Mouse (Mus musculus) left cerebral cortex, postnatal 36 days (tissue): ENCODE results near the gene Nrbf2. TPM values are rescaled to one million over a fixed set of nuclear protein-coding genes. Genes with fewer than 3 reads are reported as not detected.

Experiments used
- DNase-seq, 2 experiments: peaks; one replicate each; pipeline ENCODE4 v3.0.0; 2021 to 2022; ENCODE audit warnings: low spot score in 2 of 2, mixed read lengths in 1 of 2
- intact Hi-C: fragments of 180-260 bp; cut with DNase I; formaldehyde crosslinking; loops from one replicate; pipeline ENCODE4 v1.15.1; 2025
- total RNA-seq, 2 experiments: library from RNA; stranded (reverse); gene quantifications; 2 replicates each; pipeline ENCODE4 v1.2.3; 2021

Gene Nrbf2
- total RNA-seq, 2 experiments from 2014 or later, result 17.8 to 18.1 TPM

DNA sequence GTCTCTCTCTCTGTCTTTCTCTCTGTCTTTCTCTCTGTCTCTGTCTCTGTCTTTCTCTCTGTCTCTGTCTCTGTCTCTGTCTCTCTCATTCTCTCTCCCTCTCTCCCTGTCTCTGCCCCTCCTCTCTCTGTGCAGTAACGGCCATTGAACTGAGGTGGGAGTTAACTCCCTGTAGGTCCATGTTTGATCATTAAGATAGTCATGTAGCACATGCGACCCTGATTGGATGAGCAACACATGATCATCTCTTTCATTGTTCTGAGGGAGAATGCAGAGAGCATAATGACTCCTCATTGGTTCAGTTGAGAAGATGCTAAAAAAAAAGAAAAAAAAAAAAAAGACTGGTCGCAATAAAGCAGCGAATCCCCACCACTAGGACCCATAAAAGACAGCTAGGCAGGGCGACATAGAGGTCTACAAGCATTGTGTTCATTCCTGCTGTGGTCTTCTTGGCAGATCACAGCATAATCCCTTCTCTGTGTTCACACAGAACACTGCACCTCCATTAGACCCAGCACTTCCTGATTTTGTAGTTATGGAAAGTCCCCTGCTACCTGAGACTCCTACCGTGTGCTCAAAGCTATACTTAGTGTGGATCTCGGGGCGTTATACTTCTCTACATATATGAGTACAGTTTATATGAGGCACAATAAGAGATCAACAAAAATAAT, 11.5 kb upstream of the Nrbf2 start:
- intact Hi-C loops, result no loop called here
- DNase-seq, result no peak

DNA sequence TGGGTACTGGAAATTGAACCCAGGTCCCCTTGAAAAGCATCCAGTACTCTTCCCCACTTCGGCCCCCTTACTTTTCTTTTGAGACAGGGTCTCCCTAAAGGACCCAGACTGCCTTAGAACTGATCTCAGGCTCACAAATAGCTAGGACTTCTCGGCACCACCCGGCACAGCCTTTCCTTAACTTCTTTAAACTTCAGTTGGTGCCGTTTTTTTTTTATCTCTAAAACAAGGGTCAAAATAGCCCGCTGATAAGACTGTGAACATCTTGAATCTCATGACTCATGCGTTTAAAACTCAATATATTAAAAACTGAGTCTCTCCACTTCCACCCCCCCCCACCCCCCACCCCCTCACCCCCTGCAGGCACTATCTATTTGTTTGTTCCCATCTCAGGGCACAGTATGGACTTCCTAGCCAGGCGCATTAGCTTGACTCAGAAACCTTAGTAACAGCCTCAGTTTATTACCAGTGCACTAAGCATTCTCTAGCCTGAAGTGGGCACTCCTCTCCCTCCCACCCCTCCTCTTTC, 10.9 kb upstream of the Nrbf2 start:
- DNase-seq, result no peak
- intact Hi-C loops, result no loop called here

DNA sequence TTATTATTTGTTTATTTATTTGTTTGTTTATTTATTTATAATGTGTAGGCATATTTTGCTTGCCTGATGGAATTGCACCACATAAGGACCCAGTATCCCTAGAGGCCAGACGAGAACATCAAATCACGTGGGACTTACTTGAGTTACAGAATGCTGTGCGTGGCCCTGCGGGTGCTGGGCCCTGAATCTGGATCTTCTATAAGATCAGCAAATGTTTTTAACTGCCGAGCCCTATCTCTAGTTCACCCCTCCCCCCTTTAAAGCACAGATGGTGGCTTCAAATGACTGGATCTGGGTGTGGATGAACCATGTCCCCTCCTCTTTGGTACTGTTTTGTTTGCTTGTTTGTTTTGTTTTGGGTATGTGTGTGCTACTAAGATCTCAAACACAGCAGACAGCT, 10.2 kb upstream of the Nrbf2 start:
- intact Hi-C loops, result no loop called here
- DNase-seq, result no peak

DNA sequence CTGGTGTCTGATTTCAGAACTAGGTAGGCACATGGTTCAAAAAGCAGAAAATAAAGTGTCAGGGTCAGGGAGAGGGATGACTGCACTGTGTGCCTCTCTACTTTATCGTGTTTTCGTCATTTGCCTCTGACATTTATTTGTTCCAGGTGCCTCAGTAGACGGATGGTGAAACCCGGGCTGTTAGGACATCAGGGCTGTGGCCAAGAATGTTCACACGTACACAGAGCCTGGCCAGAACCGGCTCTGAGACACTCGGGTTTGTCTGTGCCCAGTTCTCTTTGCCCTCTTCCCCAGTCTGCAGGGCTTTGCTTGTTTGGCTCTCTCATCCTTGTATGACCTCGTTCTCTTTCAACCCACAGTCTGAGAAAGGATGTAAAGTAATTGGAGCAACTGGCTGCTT, 6.0 kb upstream of the Nrbf2 start:
- no peak for DNase-seq
- intact Hi-C loops, result no loop called here

DNA sequence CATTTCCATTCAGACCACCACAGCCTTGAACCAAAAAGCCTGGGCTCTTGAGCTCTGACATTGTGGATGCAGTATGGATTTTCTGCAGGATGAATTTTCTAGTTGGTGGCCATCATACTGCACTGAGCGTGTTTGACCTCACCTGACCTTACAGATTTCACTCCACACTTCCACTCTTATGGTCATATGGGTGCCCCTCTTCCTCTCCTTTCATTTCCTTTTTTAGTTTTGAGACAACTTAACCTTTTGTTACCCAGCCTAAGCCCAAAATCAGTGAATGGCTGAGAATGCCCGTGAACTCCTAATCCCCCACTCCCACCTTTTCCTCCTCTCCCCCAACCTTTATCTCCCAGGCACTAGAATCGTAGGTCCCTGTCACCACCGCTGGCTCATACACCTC, 5.5 kb upstream of the Nrbf2 start:
- DNase-seq, result no peak
- intact Hi-C loops, result no loop called here

DNA sequence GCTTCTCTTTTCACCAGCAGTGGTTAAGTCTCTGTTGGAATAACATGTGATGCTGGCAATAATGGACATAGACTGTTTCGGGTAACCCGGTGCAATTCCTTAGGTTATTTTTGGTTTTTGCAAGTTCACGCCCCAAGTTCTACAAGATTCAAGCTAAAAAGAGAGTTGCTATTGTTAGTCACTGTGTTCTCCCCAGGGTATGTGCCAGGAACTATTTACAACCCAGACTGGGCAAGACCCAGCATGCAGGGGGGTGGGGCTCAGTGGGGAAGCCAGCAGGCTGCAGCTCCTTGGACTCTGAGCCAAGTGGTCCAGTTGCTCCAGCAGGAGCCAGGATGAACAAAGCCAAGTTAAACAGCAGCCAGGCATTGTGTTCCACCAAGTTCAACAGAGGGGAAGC, 2.8 kb upstream of the Nrbf2 start:
- intact Hi-C loops, result no loop called here
- peak; percentile 54 to 63 for DNase-seq

DNA sequence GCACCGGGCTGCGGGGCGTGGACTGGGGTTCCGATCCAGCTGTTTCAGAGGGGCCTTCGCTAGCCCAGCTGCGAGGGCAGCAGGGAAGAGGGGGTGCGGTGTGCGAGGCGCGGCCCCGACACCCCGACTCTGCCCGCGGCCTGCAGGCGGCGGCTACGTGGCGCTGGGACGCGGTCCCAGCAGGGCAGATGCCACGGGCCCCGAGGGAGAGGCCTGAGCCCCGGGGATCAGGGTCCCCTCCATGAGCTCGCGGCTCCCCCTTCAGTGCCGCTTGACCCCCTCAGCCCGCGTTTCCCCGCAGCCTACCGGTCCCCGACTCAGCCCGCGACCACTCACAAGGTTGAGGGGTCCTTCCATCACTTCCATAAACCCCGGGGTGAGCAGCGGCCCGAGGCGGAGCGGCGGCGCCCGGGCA, 337 bp downstream of the Nrbf2 start:
- no peak for DNase-seq
- intact Hi-C loops, result no loop called here

DNA sequence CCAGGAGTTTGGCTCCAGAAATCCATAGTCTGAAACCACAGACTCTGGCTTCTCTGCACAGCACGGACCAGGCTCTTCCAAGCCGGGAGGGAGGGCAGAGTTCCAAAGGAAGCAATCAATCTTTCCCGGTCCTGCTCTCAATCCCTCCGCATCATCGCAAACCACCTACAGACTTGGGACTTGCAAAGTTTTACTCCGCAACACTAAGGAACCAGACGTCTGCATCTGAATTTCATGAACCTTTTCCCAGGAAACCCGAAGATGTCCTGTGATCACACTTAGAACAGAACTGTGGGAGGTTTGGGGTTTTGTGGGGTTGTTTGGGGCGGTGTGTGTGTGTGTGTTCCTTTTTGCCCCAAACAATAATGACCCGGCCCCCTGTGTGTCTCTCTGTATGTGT, 794 bp downstream of the Nrbf2 start:
- intact Hi-C loops, result no loop called here
- DNase-seq, result no peak

DNA sequence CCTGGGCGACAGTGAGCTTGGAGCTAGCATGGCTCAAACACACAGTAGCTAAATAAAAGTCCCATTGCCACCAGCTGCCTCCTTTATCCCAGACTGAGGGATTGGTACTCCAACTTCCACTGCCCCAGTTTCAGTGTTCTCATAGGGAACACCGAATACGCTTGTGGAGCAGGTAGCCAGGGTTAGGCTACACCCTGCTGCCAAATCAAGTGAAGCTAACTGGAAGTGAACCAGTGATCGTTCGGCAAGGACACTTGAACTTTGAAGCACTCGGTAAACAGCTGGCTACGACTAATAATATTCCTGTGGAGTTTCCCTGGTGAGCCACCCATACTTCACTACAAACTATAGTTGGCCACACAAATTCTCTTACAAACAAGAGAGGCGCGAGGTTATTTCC, 1.6 kb downstream of the Nrbf2 start:
- intact Hi-C loops, result no loop called here
- DNase-seq, result no peak

DNA sequence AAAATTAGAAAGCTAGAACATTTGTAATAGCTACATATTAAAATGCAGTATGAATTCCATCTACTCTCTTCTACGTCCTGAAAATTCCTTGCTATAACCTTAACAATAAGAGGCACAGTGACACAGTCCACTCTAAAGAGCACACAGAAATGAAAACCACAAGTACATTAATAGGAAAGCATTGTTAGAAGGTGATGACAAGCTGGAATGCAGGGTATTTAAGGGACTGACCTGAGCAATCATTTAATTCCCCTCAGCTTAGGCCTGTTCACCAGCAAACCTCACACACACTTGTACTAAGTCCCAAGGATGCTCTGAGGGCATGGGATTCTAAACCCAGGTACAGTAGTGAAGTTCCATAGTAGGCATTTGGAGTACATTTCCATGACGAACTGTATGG, 2.6 kb downstream of the Nrbf2 start:
- intact Hi-C loops, result no loop called here
- no peak for DNase-seq

DNA sequence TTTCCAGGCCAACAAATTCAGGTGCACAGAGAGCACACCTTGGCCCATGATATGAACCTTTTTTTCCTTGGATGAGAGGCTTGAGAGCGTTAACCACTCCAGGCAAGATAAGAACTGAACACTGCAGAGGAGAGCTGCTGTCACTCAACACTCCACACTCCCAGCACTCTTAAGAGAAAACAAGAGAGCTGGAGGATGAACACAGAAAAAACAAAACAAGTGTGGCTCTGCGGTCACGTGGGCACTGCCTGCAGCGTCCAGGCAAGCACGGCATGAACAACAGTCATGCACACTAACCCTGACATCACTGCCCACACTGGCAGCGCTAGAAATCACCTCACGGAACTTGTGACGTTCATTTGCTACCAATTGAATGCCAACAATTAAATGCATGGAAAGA, 3.3 kb downstream of the Nrbf2 start:
- intact Hi-C loops, result no loop called here
- DNase-seq, result no peak

DNA sequence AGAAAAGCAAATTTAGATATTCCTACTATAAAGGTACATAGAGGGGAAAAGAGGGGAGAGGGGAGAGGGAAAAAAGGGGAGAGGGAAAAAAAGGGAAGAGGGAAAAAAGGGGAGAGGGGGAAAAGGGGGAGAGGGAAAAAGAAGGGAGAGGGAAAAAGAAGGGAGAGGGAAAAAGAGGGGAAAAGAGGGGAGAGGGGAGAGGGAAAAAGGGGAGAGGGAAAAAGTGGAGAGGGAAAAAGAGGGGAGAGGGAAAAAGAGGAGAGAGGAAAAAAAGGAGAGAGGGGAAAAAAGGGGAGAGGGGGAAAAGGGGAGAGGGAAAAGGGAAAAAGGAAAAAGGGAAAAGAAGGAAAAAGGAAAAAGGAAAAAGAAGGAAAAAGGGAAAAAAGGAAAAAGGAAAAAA, 9.2 kb downstream of the Nrbf2 start:
- intact Hi-C loops, result no loop called here

DNA sequence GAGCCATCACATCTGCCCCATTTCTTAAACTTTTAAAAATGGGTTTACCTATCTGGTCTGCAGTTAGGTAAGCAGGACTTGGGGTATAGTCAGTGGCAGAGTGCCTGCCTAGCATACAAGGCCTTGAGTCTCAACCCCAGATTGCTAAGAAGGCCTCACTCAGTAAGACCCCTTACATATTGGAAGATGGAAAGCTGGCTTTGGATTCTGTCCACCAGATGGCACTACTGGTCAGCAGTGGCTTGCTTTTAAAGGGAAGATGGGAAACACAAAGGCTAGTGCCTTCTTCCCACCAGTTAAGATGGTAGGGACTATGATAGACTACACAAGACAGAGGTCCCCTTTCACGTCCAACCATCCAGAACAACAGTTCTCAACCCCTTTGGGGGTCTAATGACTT, 20.3 kb downstream of the Nrbf2 start:
- intact Hi-C loops, result loop anchor here (1.0 to 10.0 kb wide), 2 partner anchors 46 to 360 kb away; no protein-coding TSS in a partner anchor

More for the DNA sequence above, 9.2 kb downstream of the Nrbf2 start:
- no peak for DNase-seq

DNA sequence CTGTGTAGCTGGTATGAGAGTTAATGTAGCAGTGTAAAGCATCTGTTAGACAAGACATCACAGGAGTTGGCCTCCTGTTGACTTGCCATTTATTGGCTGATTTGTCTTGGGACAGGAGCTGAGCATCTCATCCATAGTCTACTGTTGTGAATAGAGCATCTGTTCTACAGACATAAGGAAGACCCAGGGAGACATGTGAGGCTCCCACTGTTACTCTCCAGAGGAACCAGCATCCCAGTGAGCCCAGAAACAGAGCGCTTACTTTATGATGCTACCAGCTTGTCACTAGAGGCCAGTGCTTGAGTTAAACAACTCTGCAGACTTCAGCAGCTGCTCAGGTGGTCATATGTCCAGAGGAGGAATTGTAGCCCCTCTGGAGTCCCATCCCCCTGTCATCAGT, 32.0 kb downstream of the Nrbf2 start:
- no peak for DNase-seq
- intact Hi-C loops, result no loop called here

More for the DNA sequence above, 20.3 kb downstream of the Nrbf2 start:
- DNase-seq, result no peak

DNA sequence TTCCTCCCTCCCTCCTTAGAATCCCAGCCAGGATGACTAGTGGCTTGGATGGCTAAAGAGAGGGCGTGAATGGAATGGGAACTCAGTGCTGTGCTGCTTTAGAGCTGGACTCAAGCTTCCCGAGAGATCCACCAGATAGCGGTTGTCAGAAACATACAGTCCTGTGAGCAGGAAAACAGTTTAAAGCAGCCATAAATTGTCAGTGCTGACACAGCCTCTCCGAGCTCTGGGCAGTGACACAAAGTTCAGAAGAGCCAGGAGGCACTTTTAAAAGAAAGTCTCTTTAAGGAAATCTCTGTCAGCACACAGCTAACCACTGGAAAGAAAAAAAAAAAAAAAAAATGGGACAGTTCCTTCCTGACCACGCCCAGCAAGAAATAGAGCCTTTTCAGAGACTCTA, 32.8 kb downstream of the Nrbf2 start:
- DNase-seq, result no peak
- intact Hi-C loops, result no loop called here

DNA sequence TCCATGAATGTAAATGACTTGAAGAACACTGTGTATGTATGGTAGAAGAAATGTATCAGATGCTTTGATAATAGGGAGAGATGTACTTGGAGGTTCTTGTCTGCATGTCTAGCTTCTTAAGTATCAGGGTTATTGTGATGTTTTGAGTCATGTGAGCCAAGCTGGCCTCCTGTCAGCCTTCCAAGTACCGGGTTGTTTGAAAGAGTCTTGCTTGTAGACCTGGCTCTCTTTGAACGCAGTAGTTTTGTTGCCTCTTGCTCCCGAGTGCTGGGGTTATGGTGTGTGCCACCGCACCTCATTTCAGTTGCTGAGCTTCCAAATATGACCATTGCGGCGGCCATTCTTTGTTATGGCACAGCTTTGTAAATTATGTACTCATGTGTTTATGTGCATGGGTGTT, 34.3 kb downstream of the Nrbf2 start:
- DNase-seq, result no peak
- intact Hi-C loops, result no loop called here

DNA sequence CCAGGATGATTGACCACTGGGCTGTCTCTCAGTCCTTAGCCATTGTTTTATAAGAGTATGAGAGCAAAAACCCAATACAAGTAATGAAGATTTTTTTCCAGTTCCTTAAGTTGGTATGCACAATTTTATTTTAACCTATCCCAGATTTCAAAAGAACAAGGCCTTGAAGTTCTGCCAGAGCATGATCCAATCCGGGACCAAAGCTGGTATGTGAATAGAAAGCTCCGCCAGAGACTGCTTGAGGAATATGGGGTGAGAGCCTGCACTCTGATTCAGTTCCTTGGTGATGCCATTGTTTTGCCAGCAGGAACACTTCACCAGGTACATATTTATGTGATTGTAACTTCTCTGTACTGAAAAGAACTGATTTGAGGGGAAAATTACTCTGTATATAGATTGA, 35.6 kb downstream of the Nrbf2 start:
- DNase-seq, result peak in 1 of 2 experiments; percentile 53
- intact Hi-C loops, result no loop called here

DNA sequence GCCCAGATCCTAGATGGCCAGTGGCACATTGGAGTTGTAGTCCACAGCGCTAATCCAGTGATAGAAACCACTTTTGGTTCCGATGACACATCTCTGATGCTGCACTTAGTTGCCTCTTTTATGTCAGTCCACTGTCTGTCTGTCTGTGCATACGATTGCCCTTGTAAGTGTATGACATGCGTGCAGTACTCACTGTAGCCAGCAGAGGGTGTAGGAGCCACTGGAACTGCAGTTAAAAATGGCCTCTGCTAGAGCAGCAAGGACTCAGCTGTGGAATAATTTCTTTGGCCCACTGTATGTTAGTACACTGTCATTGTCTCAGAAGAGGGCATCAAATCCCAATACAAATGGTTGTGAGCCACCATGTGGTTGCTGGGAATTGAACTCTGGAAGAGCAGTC, 38.0 kb downstream of the Nrbf2 start:
- intact Hi-C loops, result no loop called here
- DNase-seq, result no peak

DNA sequence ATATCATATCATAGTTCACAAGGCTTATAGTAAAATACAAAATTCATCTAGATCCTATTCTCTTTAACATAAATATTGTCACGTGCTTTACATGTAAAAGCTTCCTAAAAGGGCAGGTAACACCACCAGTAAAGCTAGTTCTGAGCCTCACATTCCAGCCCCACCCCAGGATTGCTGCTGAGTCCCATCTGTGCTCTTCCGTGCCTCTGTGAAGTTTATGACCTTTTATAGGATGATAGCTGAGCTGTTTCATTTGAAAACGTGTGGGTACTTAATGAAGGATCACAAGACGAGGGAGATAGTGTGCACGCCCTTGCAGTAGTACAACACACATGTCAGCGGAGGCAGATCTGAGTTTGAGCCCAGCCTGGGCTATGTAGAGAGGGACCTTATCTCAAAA, 54.7 kb downstream of the Nrbf2 start:
- intact Hi-C loops, result no loop called here
- no peak for DNase-seq

DNA sequence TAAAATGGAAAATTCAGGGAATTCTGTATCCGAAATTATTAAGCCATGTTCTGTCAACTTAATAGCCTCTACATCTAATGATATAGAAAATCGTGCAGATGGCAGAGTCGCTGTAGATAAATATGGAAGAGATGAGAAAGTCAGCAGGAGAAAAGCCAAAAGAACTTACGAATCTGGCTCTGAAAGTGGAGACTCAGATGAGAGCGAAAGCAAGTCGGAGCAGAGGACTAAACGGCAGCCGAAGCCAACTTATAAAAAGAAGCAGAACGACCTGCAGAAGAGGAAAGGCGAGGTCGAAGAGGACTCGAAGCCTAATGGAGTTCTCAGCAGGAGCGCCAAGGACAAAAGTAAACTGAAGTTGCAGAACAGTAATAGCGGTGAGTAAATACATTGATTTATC, 58.6 kb downstream of the Nrbf2 start:
- no peak for DNase-seq

DNA sequence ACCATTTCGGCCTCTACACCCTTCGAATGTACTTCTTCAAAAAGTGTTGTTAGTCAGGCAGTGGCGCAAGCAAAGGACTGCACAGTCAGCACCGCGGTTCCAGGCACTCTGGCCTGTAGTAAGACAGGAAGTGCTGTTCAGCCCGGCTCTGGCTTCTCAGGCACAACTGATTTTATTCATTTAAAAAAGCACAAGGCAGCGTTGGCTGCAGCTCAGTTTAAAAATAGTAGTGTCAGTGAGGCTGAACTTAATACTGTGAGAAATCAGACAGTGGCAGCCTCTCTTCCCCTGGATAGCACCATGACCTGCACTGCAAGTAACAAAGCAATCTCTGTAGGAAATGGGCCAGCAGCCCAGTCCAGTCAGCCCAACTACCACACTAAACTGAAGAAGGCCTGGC, 59.0 kb downstream of the Nrbf2 start:
- intact Hi-C loops, result loop anchor here (5.0 kb wide), 1 partner anchor 39 kb away; no protein-coding TSS in a partner anchor
- DNase-seq, result peak; percentile 42 to 57

More for the DNA sequence above, 58.6 kb downstream of the Nrbf2 start:
- intact Hi-C loops, result loop anchor here (5.0 kb wide), 1 partner anchor 39 kb away; no protein-coding TSS in a partner anchor

DNA sequence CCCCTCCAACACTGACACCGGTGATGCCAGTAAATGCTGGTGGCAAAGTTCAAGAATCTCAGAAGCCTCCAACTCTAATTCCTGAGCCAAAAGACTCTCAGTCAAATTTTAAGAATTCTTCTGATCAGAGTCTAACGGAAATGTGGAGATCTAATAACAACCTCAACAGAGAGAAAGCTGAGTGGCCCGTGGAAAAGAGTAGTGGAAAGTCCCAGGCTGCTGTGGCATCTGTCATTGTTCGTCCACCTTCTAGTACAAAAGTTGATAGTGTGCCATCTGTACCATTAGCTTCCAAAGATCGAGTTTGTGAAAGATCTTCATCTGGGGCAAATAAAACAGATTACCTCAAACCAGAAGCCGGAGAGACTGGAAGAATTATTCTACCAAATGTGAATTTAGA, 59.6 kb downstream of the Nrbf2 start:
- intact Hi-C loops, result loop anchor here (5.0 kb wide), 1 partner anchor 38 kb away; no protein-coding TSS in a partner anchor
- no peak for DNase-seq
